Mouse (Mus musculus): ENCODE data around the gene BC028528.

GRCm38 (mm10) chr3:95903753-95904502 is 12.1 kb upstream of the BC028528 start:
- TF ChIP-seq POLR2A (IDR thresholded peaks at IDR 0.05; ENCODE audit: low read depth, low read length) (no peak), CTCF (IDR thresholded peaks at IDR 0.05; ENCODE audit: borderline replicate concordance, insufficient read depth, low read length) (no peak)

Measured in embryonic fibroblast, embryonic 13.5 days (primary cell).